Mouse (Mus musculus): ENCODE data around the gene Fmnl2. TPM values are rescaled to one million over a fixed set of nuclear protein-coding genes. Genes with fewer than 3 reads are reported as not detected.

The Fmnl2 gene
- polyA plus RNA-seq, 1 experiment from 2014 or later = 6.1 TPM

GRCm38 (mm10) chr2:53106472-53106871 lies 248.8 kb downstream of the Fmnl2 start:
- no peaks in the 10 kb centered on the region for H3K79me2 ChIP-seq (ENCODE audit: inconsistent target)
- no peak overlapping the region for H3K4me3 ChIP-seq (ENCODE audit: inconsistent target)
- no peaks in the 10 kb centered on the region for H3K36me3 ChIP-seq (ENCODE audit: inconsistent target)
- WGBS (ENCODE audit: missing documents) = 97% methylated on average over 8 of the region's 8 CpGs
- H3K27ac ChIP-seq = no peak overlapping the region

- WGBS (ENCODE audit: missing documents) = 95% methylated on average over 5 of the region's 5 CpGs
- no peak overlapping the region for H3K27ac ChIP-seq
- no peak overlapping the region for H3K4me3 ChIP-seq (ENCODE audit: inconsistent target)
- H3K36me3 ChIP-seq (ENCODE audit: inconsistent target) = no peaks in the 10 kb centered on the region
- no peaks in the 10 kb centered on the region for H3K79me2 ChIP-seq (ENCODE audit: inconsistent target)
These were observed 250.9 kb downstream of the Fmnl2 start for GRCm38 (mm10) chr2:53108547-53108946.

GRCm38 (mm10) chr2:53121797-53122196 lies 264.1 kb downstream of the Fmnl2 start:
- H3K79me2 ChIP-seq (ENCODE audit: inconsistent target) = no peaks in the 10 kb centered on the region
- H3K36me3 ChIP-seq (ENCODE audit: inconsistent target) = no peaks in the 10 kb centered on the region
- no peak overlapping the region for H3K4me3 ChIP-seq (ENCODE audit: inconsistent target)
- no peak overlapping the region for H3K27ac ChIP-seq
- 66% methylated on average over 5 of the region's 5 CpGs for WGBS (ENCODE audit: missing documents)

GRCm38 (mm10) chr2:53125998-53126397 lies 268.3 kb downstream of the Fmnl2 start:
- WGBS (ENCODE audit: missing documents) = 97% methylated on average over 3 of the region's 3 CpGs

GRCm38 (mm10) chr2:53129070-53129469 lies 271.4 kb downstream of the Fmnl2 start:
- WGBS (ENCODE audit: missing documents) = 92% methylated on average over 6 of the region's 6 CpGs
- Histone ChIP-seq H3K4me3 (ENCODE audit: inconsistent target) (no peak overlapping the region), H3K27ac (no peak overlapping the region), H3K79me2 (ENCODE audit: inconsistent target) (no peaks in the 10 kb centered on the region), H3K36me3 (ENCODE audit: inconsistent target) (no peaks in the 10 kb centered on the region; the same call in 1 of the 2 replicates)

More at GRCm38 (mm10) chr2:53125998-53126397, 268.3 kb downstream of the Fmnl2 start:
- Histone ChIP-seq H3K4me3 (ENCODE audit: inconsistent target) (no peak overlapping the region), H3K36me3 (ENCODE audit: inconsistent target) (no peaks in the 10 kb centered on the region; the same call in 1 of the 2 replicates), H3K27ac (no peak overlapping the region), H3K79me2 (ENCODE audit: inconsistent target) (no peaks in the 10 kb centered on the region)

GRCm38 (mm10) chr2:53131567-53131966 lies 273.9 kb downstream of the Fmnl2 start:
- WGBS (ENCODE audit: missing documents) = 97% methylated on average over 9 of the region's 9 CpGs
- Histone ChIP-seq H3K79me2 (ENCODE audit: inconsistent target) (no peaks in the 10 kb centered on the region), H3K36me3 (ENCODE audit: inconsistent target) (peaks cover 9% of the 10 kb centered on the region), H3K27ac (no peak overlapping the region), H3K4me3 (ENCODE audit: inconsistent target) (no peak overlapping the region)

- Histone ChIP-seq H3K27ac (no peak overlapping the region), H3K36me3 (ENCODE audit: inconsistent target) (peaks cover 74% of the 10 kb centered on the region), H3K4me3 (ENCODE audit: inconsistent target) (no peak overlapping the region), H3K79me2 (ENCODE audit: inconsistent target) (no peaks in the 10 kb centered on the region)
These were observed 289.2 kb downstream of the Fmnl2 start for GRCm38 (mm10) chr2:53146852-53147251.

GRCm38 (mm10) chr2:53173966-53174365 lies 316.3 kb downstream of the Fmnl2 start:
- H3K27ac ChIP-seq = no peak overlapping the region
- H3K36me3 ChIP-seq (ENCODE audit: inconsistent target) = peaks cover 24% of the 10 kb centered on the region
- no peak overlapping the region for H3K4me3 ChIP-seq (ENCODE audit: inconsistent target)
- H3K79me2 ChIP-seq (ENCODE audit: inconsistent target) = peaks cover 98% of the 10 kb centered on the region

- WGBS (ENCODE audit: missing documents) = 83% methylated on average over 3 of the region's 3 CpGs
- Histone ChIP-seq H3K4me3 (ENCODE audit: inconsistent target) (no peak overlapping the region), H3K36me3 (ENCODE audit: inconsistent target) (peaks cover 23% of the 10 kb centered on the region), H3K27ac (no peak overlapping the region), H3K79me2 (ENCODE audit: inconsistent target) (peaks cover 98% of the 10 kb centered on the region)
These were observed 321.3 kb downstream of the Fmnl2 start for GRCm38 (mm10) chr2:53178966-53179365.

GRCm38 (mm10) chr2:53179876-53180275 lies 322.2 kb downstream of the Fmnl2 start:
- Histone ChIP-seq H3K4me3 (ENCODE audit: inconsistent target) (no peak overlapping the region), H3K36me3 (ENCODE audit: inconsistent target) (peaks cover 16% of the 10 kb centered on the region; the same call in 1 of the 2 replicates), H3K79me2 (ENCODE audit: inconsistent target) (peaks cover 98% of the 10 kb centered on the region), H3K27ac (no peak overlapping the region)

Other genes with a start within 250 kb of the Fmnl2 start
- gene Cacnb4, start 181.0 kb upstream of the Fmnl2 start, polyA plus RNA-seq (2018) = 0.10 to 1.1 TPM (median 0.77 TPM) in 3 replicates
- 21.2 to 35.6 TPM (median 27.3 TPM) in 3 replicates for gene Stam2, start 115.6 kb upstream of the Fmnl2 start, polyA plus RNA-seq (2018)

Data from macrophage (primary cell).